Mouse (Mus musculus) neural tube, embryonic 15.5 days (tissue): ENCODE data around the gene Zscan5b. TPM values are rescaled to one million over a fixed set of nuclear protein-coding genes. Genes with fewer than 3 reads are reported as not detected.

Source experiments
- ATAC-seq: fragments of 200-750 bp; cut with Nextera tagmentation; 2 replicates; pipeline ENCODE4 v1.8.0; 2017; ENCODE audit warnings: mild to moderate bottlenecking, moderate TSS enrichment, moderate library complexity; ENCODE audit not compliant: low FRiP score
- H3K27ac ChIP-seq: fragments of 300-500 bp; sonication (generic); replicated peaks from 2 replicates; pipeline ENCODE4 v1.5.1; 2015; ENCODE audit warnings: mild to moderate bottlenecking, inconsistent platforms
- H3K27me3 ChIP-seq: fragments of 300-500 bp; sonication (generic); replicated peaks from 2 replicates; pipeline ENCODE4 v1.6.1; 2015; ENCODE audit warnings: inconsistent platforms
- H3K36me3 ChIP-seq: fragments of 300-500 bp; sonication (generic); 2 replicates; pipeline ENCODE4 v1.6.1; 2015; ENCODE audit warnings: inconsistent platforms
- H3K4me1 ChIP-seq: fragments of 300-500 bp; sonication (generic); 2 replicates; pipeline ENCODE4 v1.6.1; 2015; ENCODE audit warnings: inconsistent platforms
- H3K4me2 ChIP-seq: fragments of 300-500 bp; sonication (generic); 2 replicates; pipeline ENCODE4 v1.6.1; 2015; ENCODE audit warnings: inconsistent platforms, mild to moderate bottlenecking, moderate library complexity
- H3K4me3 ChIP-seq: fragments of 300-500 bp; sonication (generic); replicated peaks from 2 replicates; pipeline ENCODE4 v1.5.1; 2015; ENCODE audit warnings: mild to moderate bottlenecking, inconsistent platforms
- H3K9ac ChIP-seq: fragments of 300-500 bp; sonication (generic); replicated peaks from 2 replicates; pipeline ENCODE4 v1.6.1; 2015; ENCODE audit warnings: mild to moderate bottlenecking, inconsistent platforms
- H3K9me3 ChIP-seq: fragments of 300-500 bp; sonication (generic); replicated peaks from 2 replicates; pipeline ENCODE4 v1.6.1; 2016; ENCODE audit warnings: inconsistent platforms
- WGBS: fragments of 180-500 bp; shearing (Covaris S2); methylation state at CpG from one replicate; pipeline ENCODE4 v1.1.7; 2015; ENCODE audit warnings: mixed read lengths; 5-methylcytosine and 5-hydroxymethylcytosine counted together
- polyA plus RNA-seq: library from polyadenylated mRNA; unstranded; fragments of >200 nt; fragmentation: Nextera tagmentation; extraction: Ambion mirVana; gene quantifications from 2 replicates; pipeline ENCODE4 v1.2.1, GENCODE M21; 2015

Zscan5b gene
- polyA plus RNA-seq, 1 experiment from 2014 or later = not detected

GRCm38 (mm10) chr7:6284442-6285012, 62.4 kb downstream of the Zscan5b start:
- Histone ChIP-seq H3K4me1 (peaks cover 34% of the 10 kb centered on the region), H3K4me3 (peak overlapping the region; percentile 59; the same call in 1 of the 2 replicates), H3K9ac (no peak overlapping the region), H3K27me3 (no peaks in the 10 kb centered on the region), H3K9me3 (no peaks in the 10 kb centered on the region), H3K4me2 (peak overlapping the region; percentile 65; the same call in 1 of the 2 replicates), H3K27ac (peak overlapping the region; percentile 96), H3K36me3 (0 out of 2 replicates have a peak, but pooled peaks cover under 1% of the 10 kb centered on the region)
- WGBS = 93% methylated on average over 4 of the region's 4 CpGs
- ATAC-seq = no peak

GRCm38 (mm10) chr7:6285366-6285765, 63.3 kb downstream of the Zscan5b start:
- Histone ChIP-seq H3K36me3 (peaks cover 5% of the 10 kb centered on the region; the same call in 1 of the 2 replicates), H3K4me2 (peak overlapping the region; percentile 68), H3K9me3 (no peaks in the 10 kb centered on the region), H3K9ac (no peak overlapping the region), H3K27ac (peak overlapping the region; percentile 81; the same call in 1 of the 2 replicates), H3K27me3 (no peaks in the 10 kb centered on the region), H3K4me3 (peak overlapping the region; percentile 54), H3K4me1 (peaks cover 34% of the 10 kb centered on the region)
- 89% methylated on average over 6 of the region's 6 CpGs for WGBS
- ATAC-seq = no peak

- Histone ChIP-seq H3K27ac (peak within 1 kb of the TSS; percentile 81), H3K9ac (peak within 1 kb of the TSS; percentile 54), H3K9me3 (no peaks in the 10 kb centered on the region), H3K4me1 (peaks cover 34% of the 10 kb centered on the region), H3K4me3 (peak within 1 kb of the TSS; percentile 54), H3K27me3 (no peaks in the 10 kb centered on the region), H3K4me2 (peak within 1 kb of the TSS; percentile 68), H3K36me3 (peaks cover 9% of the 10 kb centered on the region; the same call in 1 of the 2 replicates)
- ATAC-seq = peak; percentile 80
- WGBS = 3% methylated on average over 50 of the region's 50 CpGs
These were observed 64.0 kb downstream of the Zscan5b start, which contains the start of gene Zfp667 for GRCm38 (mm10) chr7:6285842-6286705. Gene Zfp667, plus strand, starts transcription at chr7:6286579.

- peak overlapping the region; percentile 81 for H3K27ac ChIP-seq
- peak overlapping the region; percentile 54 for H3K9ac ChIP-seq
- WGBS = 13% methylated on average over 15 of the region's 15 CpGs
- H3K36me3 ChIP-seq = peaks cover 15% of the 10 kb centered on the region
- H3K4me1 ChIP-seq = peaks cover 34% of the 10 kb centered on the region
- ATAC-seq = peak; percentile 18
- peak overlapping the region; percentile 54 for H3K4me3 ChIP-seq
- peak overlapping the region; percentile 68 for H3K4me2 ChIP-seq
- no peaks in the 10 kb centered on the region for H3K27me3 ChIP-seq
- no peaks in the 10 kb centered on the region for H3K9me3 ChIP-seq
These were observed 64.9 kb downstream of the Zscan5b start for GRCm38 (mm10) chr7:6286921-6287531.

Other genes with a start within 250 kb of the Zscan5b start
- not detected in 2 replicates for gene Vmn1r65, start 211.3 kb upstream of the Zscan5b start, polyA plus RNA-seq
- not detected in 2 replicates for gene Nlrp4c, start 177.1 kb upstream of the Zscan5b start, polyA plus RNA-seq
- gene Zfp787, start 66.3 kb upstream of the Zscan5b start, polyA plus RNA-seq = 26.0 and 28.6 TPM in 2 replicates
- 80.3 and 86.4 TPM in 2 replicates for gene Zfp444, start 50.1 kb upstream of the Zscan5b start, polyA plus RNA-seq
- not detected in 2 replicates for gene Galp, start 25.2 kb upstream of the Zscan5b start, polyA plus RNA-seq
- 0.37 TPM in 1 of 2 replicates, not detected in the other for gene Epp13, start 30.4 kb downstream of the Zscan5b start, polyA plus RNA-seq
- gene Zfp667, start 64.3 kb downstream of the Zscan5b start, polyA plus RNA-seq = 14.3 and 16.2 TPM in 2 replicates
- 12.7 and 13.7 TPM in 2 replicates for gene Zfp583, start 109.0 kb downstream of the Zscan5b start, polyA plus RNA-seq
- 7.3 and 9.0 TPM in 2 replicates for gene Gm3854, start 121.5 kb downstream of the Zscan5b start, polyA plus RNA-seq
- gene Zfp78, start 141.0 kb downstream of the Zscan5b start, polyA plus RNA-seq = 4.0 and 5.9 TPM in 2 replicates
- 13.2 and 13.8 TPM in 2 replicates for gene Zfp28, start 161.0 kb downstream of the Zscan5b start, polyA plus RNA-seq
- gene Smim17, start 176.4 kb downstream of the Zscan5b start, polyA plus RNA-seq = 7.8 and 9.5 TPM in 2 replicates
- 0.15 TPM in 1 of 2 replicates, not detected in the other for gene Gm20715, start 188.0 kb downstream of the Zscan5b start, polyA plus RNA-seq
- gene Olfr1344, start 216.4 kb downstream of the Zscan5b start, polyA plus RNA-seq = 0.05 and 0.10 TPM in 2 replicates
- gene Olfr1336, start 233.9 kb downstream of the Zscan5b start, polyA plus RNA-seq = 0.03 TPM in 1 of 2 replicates, not detected in the other
- gene Olfr1346, start 244.8 kb downstream of the Zscan5b start, polyA plus RNA-seq = not detected in 2 replicates